Mouse (Mus musculus) liver, embryonic 11.5 days (tissue): ENCODE results near the gene Elp5. TPM values are rescaled to one million over a fixed set of nuclear protein-coding genes. Genes with fewer than 3 reads are reported as not detected.

Experiments used
- ATAC-seq: fragments of 200-750 bp; cut with Nextera tagmentation; replicated peaks from 2 replicates; pipeline ENCODE4 v1.8.0; 2017; ENCODE audit warnings: moderate number of reproducible peaks, mild to moderate bottlenecking, moderate TSS enrichment, moderate library complexity; ENCODE audit not compliant: low FRiP score
- DNase-seq: peaks from one replicate; pipeline ENCODE4 v3.0.0-alpha.2; 2017; ENCODE audit warnings: low spot score
- H3K27ac ChIP-seq: fragments of 300-500 bp; sonication (generic); 2 replicates; pipeline ENCODE4 v1.5.1; 2014; ENCODE audit warnings: mild to moderate bottlenecking, low read depth, low read length, control low read depth
- H3K27me3 ChIP-seq: fragments of 300-500 bp; sonication (generic); replicated peaks from 2 replicates; pipeline ENCODE4 v1.6.1; 2014; ENCODE audit warnings: low read length, mixed read lengths; ENCODE audit not compliant: control insufficient read depth, insufficient read depth
- H3K36me3 ChIP-seq: fragments of 300-500 bp; sonication (generic); 2 replicates; pipeline ENCODE4 v1.6.1; 2014; ENCODE audit warnings: mild to moderate bottlenecking, low read length, moderate library complexity, mixed read lengths; ENCODE audit not compliant: control insufficient read depth, insufficient read depth
- H3K4me1 ChIP-seq: fragments of 300-500 bp; sonication (generic); replicated peaks from 2 replicates; pipeline ENCODE4 v1.6.1; 2014; ENCODE audit warnings: low read length, mixed read lengths; ENCODE audit not compliant: control insufficient read depth, insufficient read depth
- H3K4me2 ChIP-seq: fragments of 300-500 bp; sonication (generic); 2 replicates; pipeline ENCODE4 v1.6.1; 2014; ENCODE audit warnings: mild to moderate bottlenecking, control low read depth, moderate library complexity
- H3K4me3 ChIP-seq: fragments of 300-500 bp; sonication (generic); 2 replicates; pipeline ENCODE4 v1.5.1; 2014; ENCODE audit warnings: low read depth, low read length, control low read depth
- H3K9ac ChIP-seq: fragments of 300-500 bp; sonication (generic); 2 replicates; pipeline ENCODE4 v1.6.1; 2014; ENCODE audit warnings: low read depth, low read length, control low read depth
- H3K9me3 ChIP-seq: fragments of 300-500 bp; sonication (generic); 2 replicates; pipeline ENCODE4 v1.6.1; 2016; ENCODE audit warnings: low read length, inconsistent platforms, mixed read lengths; ENCODE audit not compliant: control insufficient read depth
- WGBS: fragments of 180-500 bp; shearing (Covaris S2); extraction: QIAGEN DNeasy Blood & Tissue Kit; methylation state at CpG from one replicate; pipeline ENCODE4 v1.1.7; 2014; 5-methylcytosine and 5-hydroxymethylcytosine counted together
- polyA plus RNA-seq: library from polyadenylated mRNA; unstranded; fragments of >200 nt; fragmentation: Nextera tagmentation; extraction: Ambion mirVana; gene quantifications from 2 replicates; pipeline ENCODE4 v1.2.1, GENCODE M21; 2014

Gene Elp5
- polyA plus RNA-seq, 1 experiment from 2014 or later, result 131 TPM

DNA sequence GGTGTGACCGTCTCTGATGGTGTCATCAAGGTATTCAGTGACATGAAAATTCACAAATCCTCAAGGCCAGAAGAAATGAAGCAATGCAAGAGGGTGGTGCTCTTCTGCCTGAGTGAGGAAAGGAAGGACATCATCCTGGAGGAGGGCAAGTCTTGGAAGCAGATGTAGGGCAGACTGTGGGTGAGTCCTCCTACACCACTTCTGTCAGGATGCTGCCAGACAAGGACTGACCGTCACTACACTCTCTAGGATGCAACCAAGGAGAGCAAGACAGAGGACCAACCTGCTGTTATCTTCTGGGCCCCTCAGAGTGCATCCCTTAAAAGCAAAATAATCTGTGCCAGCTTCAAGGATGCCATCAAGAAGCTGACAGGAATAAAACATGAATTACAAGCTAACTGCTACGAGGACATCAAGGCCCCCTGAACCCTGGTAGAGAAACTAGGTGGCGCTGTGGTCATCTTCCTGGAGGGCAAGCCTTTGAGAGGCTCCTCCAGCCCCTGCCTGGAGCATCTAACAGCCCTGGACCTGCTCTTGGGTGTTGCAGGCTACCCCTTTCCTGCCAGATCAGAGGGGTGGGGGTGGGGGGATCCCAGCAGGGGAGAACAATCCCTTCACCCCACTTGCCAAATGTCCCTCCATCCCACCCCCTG is 31.4 kb downstream of the Elp5 start:
- 45% methylated on average over 4 of the region's 4 CpGs for WGBS
- Histone ChIP-seq H3K9me3 (no peaks in the 10 kb centered on the region), H3K9ac (no peak overlapping the region), H3K4me2 (no peak overlapping the region), H3K27me3 (peaks cover 11% of the 10 kb centered on the region; the same call in 1 of the 2 replicates), H3K36me3 (no peaks in the 10 kb centered on the region), H3K4me1 (peaks cover 23% of the 10 kb centered on the region), H3K27ac (no peak overlapping the region), H3K4me3 (no peak overlapping the region)
- no peak for DNase-seq
- ATAC-seq, result no peak

DNA sequence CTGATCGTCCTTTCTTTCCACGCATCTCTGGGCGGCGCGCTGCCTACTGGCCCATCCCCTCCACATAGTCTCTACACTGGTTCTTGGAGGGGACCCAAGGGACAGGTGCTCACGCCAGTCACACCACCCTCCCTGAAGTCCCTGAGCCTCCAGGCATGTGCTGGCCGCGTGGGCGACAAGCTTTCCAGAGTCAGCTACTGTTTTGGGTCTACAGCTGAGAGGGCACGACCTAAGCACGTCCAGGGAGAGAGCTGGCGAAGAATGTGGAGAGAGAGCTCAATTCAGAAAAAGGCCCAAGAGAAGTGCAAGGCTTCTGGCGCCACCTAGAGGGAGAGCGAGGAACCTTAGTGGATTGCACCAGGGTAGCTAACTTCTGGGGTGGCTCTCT is 33.6 kb downstream of the Elp5 start:
- WGBS, result 1% methylated on average over 14 of the region's 14 CpGs
- peak overlapping the region; percentile 64 for H3K9ac ChIP-seq
- ATAC-seq, result peak; percentile 53
- H3K4me3 ChIP-seq, result peak overlapping the region; percentile 60
- H3K27me3 ChIP-seq, result peaks cover 16% of the 10 kb centered on the region; the same call in 1 of the 2 replicates
- H3K27ac ChIP-seq, result peak overlapping the region; percentile 70
- peak; percentile 85 for DNase-seq
- H3K9me3 ChIP-seq, result no peaks in the 10 kb centered on the region
- 0 out of 2 replicates have a peak, but pooled peaks cover 2% of the 10 kb centered on the region for H3K36me3 ChIP-seq
- peak overlapping the region; percentile 84 for H3K4me2 ChIP-seq
- peaks cover 25% of the 10 kb centered on the region for H3K4me1 ChIP-seq

DNA sequence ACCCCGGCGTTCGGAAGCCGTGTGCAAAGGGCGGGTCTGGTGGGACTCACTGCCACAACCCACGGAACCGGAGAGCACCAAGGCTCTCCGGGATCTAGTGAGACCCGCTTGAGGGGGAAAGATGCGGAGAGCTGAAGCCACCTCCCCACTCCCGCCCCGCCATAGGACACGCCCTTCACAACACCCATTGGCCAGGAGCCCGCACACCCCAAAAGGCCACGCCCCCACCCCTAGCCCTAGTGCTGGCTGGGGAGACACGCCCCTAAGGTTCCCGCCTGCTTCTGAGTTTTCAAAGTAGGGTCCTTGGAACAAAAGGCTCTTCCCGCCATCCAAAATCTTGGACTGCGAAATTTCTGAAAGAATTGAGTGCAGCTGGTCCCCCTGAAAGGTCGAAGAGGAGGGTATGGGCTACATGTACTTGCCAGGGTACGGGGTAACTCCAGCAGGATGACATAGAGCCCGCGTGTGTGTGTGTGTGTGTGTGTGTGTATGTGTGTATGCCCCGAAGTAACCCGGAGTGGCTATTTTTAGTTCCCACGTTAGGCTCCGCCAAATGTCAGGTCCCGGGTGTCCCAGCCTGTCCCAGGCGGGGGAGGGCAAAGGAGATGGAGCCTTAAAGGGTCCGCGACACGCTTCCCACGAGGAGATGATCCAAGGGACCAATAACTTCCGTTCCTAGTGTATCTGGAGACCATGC is 34.1 kb downstream of the Elp5 start, which contains the start of gene Slc2a4:
Slc2a4 (minus strand) TSS at position 123 of the 697 bp plus-strand sequence.
- Histone ChIP-seq H3K4me3 (peak within 1 kb of the TSS; percentile 60), H3K4me2 (peak within 1 kb of the TSS; percentile 84), H3K9me3 (no peaks in the 10 kb centered on the region), H3K4me1 (peaks cover 25% of the 10 kb centered on the region), H3K9ac (peak within 1 kb of the TSS; percentile 65), H3K27ac (peak within 1 kb of the TSS; percentile 70), H3K36me3 (0 out of 2 replicates have a peak, but pooled peaks cover 2% of the 10 kb centered on the region), H3K27me3 (peaks cover 18% of the 10 kb centered on the region; the same call in 1 of the 2 replicates)
- DNase-seq (peak; percentile 94), ATAC-seq (peak; percentile 92)
- 1% methylated on average over 33 of the region's 34 CpGs for WGBS

- peak; percentile 1 for ATAC-seq
- Histone ChIP-seq H3K36me3 (0 out of 2 replicates have a peak, but pooled peaks cover 2% of the 10 kb centered on the region), H3K4me3 (peak overlapping the region; percentile 60), H3K27ac (peak overlapping the region; percentile 68), H3K9ac (peak overlapping the region; percentile 65), H3K4me2 (peak overlapping the region; percentile 84), H3K27me3 (peaks cover 24% of the 10 kb centered on the region), H3K4me1 (peaks cover 25% of the 10 kb centered on the region), H3K9me3 (no peaks in the 10 kb centered on the region)
- peak; percentile 49 for DNase-seq
- 12% methylated on average over 29 of the region's 29 CpGs for WGBS
Observed at GRCm38 (mm10) chr11:69947337-69948065, 34.8 kb downstream of the Elp5 start.

- Histone ChIP-seq H3K4me3 (peak overlapping the region; percentile 60), H3K4me2 (peak overlapping the region; percentile 84), H3K4me1 (peaks cover 25% of the 10 kb centered on the region), H3K9ac (peak overlapping the region; percentile 65), H3K9me3 (no peaks in the 10 kb centered on the region), H3K36me3 (0 out of 2 replicates have a peak, but pooled peaks cover 2% of the 10 kb centered on the region), H3K27me3 (peaks cover 21% of the 10 kb centered on the region), H3K27ac (peak overlapping the region; percentile 68)
- DNase-seq (no peak), ATAC-seq (peak; percentile 67)
- 83% methylated on average over 18 of the region's 18 CpGs for WGBS
Observed at GRCm38 (mm10) chr11:69945997-69946891, 36.1 kb downstream of the Elp5 start.

GRCm38 (mm10) chr11:69945216-69945615 is 37.1 kb downstream of the Elp5 start:
- no peak overlapping the region for H3K27ac ChIP-seq
- H3K4me3 ChIP-seq, result no peak overlapping the region
- no peak overlapping the region for H3K4me2 ChIP-seq
- H3K36me3 ChIP-seq, result 0 out of 2 replicates have a peak, but pooled peaks cover 2% of the 10 kb centered on the region
- H3K9ac ChIP-seq, result no peak overlapping the region
- no peaks in the 10 kb centered on the region for H3K9me3 ChIP-seq
- 60% methylated on average over 13 of the region's 13 CpGs for whole genome bisulfite sequencing
- ATAC-seq, result no peak
- no peak for DNase-seq
- peaks cover 25% of the 10 kb centered on the region for H3K4me1 ChIP-seq
- H3K27me3 ChIP-seq, result peaks cover 26% of the 10 kb centered on the region

GRCm38 (mm10) chr11:69940962-69941361 is 41.4 kb downstream of the Elp5 start:
- Histone ChIP-seq H3K4me2 (no peak overlapping the region), H3K27ac (no peak overlapping the region), H3K27me3 (peaks cover 63% of the 10 kb centered on the region), H3K9me3 (no peaks in the 10 kb centered on the region), H3K36me3 (0 out of 2 replicates have a peak, but pooled peaks cover 2% of the 10 kb centered on the region), H3K4me1 (peaks cover 8% of the 10 kb centered on the region), H3K9ac (no peak overlapping the region), H3K4me3 (no peak overlapping the region)
- ATAC-seq, result no peak
- no peak for DNase-seq
- 78% methylated on average over 4 of the region's 4 CpGs for WGBS
